Mouse (Mus musculus) ES-E14 (cell line): ENCODE results near the gene Ptcra.

ENCODE experiments used
- CHD2 ChIP-seq: IDR thresholded peaks from 2 replicates; pipeline ENCODE4 v1.6.1; 2014; ENCODE audit warnings: mild to moderate bottlenecking, low read depth, low read length, inconsistent platforms
- HCFC1 ChIP-seq: IDR thresholded peaks from 2 replicates; pipeline ENCODE4 v1.6.1; 2012; ENCODE audit warnings: low read length, inconsistent platforms, borderline replicate concordance; ENCODE audit not compliant: insufficient read depth
- MAFK ChIP-seq: IDR thresholded peaks from 2 replicates; pipeline ENCODE4 v1.6.1; 2014; ENCODE audit warnings: mild to moderate bottlenecking, low read depth, low read length, inconsistent platforms; ENCODE audit not compliant: insufficient read depth
- ZC3H11A ChIP-seq: IDR thresholded peaks from 2 replicates; pipeline ENCODE4 v1.6.1; 2012; ENCODE audit warnings: low read depth, mild to moderate bottlenecking, inconsistent platforms, low read length, borderline replicate concordance
- ZNF384 ChIP-seq: IDR thresholded peaks from 2 replicates; pipeline ENCODE4 v1.6.1; 2012; ENCODE audit warnings: low read depth, low read length, inconsistent platforms

DNA sequence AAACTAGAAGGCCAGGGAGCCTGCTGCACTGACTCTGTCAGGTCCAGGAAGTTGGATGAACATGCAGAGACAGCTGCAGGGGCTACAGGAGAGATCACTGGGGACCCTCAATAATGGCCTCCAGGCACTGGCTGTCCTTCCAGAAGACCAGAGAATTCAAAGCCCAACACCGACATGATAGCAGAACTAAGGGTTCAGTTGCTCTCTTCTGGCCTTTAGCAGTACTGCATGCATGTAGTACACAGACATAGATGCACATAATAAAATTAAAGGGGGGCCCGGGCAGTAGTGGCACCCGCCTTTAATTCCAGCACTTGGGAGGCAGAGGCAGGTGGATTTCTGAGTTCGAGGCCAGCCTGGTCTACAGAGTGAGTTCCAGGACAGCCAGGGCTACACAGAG is 7.5 kb upstream of the Ptcra start:
- TF ChIP-seq CHD2 (no peak), HCFC1 (no peak), ZNF384 (no peak), ZC3H11A (no peak), MAFK (no peak)
